Mouse (Mus musculus): ENCODE data around the gene Meis3. TPM values are rescaled to one million over a fixed set of nuclear protein-coding genes. Genes with fewer than 3 reads are reported as not detected.

Meis3 gene
- total and polyA plus RNA-seq, 3 experiments: 4.3 to 8.7 (median 4.6) TPM

- peak; percentile 96 to 97 for DNase-seq
- TF ChIP-seq EP300 (IDR thresholded peaks at IDR 0.05; ENCODE audit: insufficient read depth, low read depth, low read length) (0 out of 2 replicates have a peak, but pooled peaks have one; percentile 17), POLR2A (IDR thresholded peaks at IDR 0.05; ENCODE audit: insufficient read depth, low read depth, low read length) (peak; percentile 77), CTCF (IDR thresholded peaks at IDR 0.05) (peak; percentile 55)
- WGBS: under 1% methylated on average over 34 of the region's 34 CpGs
- H3K9ac ChIP-seq (ENCODE audit: low read depth, low read length): peak within 1 kb of the TSS; percentile 77
- peak within 1 kb of the TSS; percentile 57 for H3K4me3 ChIP-seq
- H3K36me3 ChIP-seq (ENCODE audit: control insufficient read depth, insufficient read depth, low read length): no peaks in the 10 kb centered on the region
- no peaks in the 10 kb centered on the region for H3K27me3 ChIP-seq (ENCODE audit: control insufficient read depth, insufficient read depth, low read length)
- H3K79me2 ChIP-seq (replicated peaks; ENCODE audit: control insufficient read depth, insufficient read depth, low read length): no peaks in the 10 kb centered on the region
- intact Hi-C loops (cut with DNase I): no loop called here
- H3K27ac ChIP-seq: peak within 1 kb of the TSS; percentile 89
- no peaks in the 10 kb centered on the region; the same call in 1 of the 2 replicates for H3K4me1 ChIP-seq (ENCODE audit: control insufficient read depth, insufficient read depth, low read length)
Observed at GRCm38 (mm10) chr7:16221582-16222272, 46.8 kb downstream of the Meis3 start, which contains the start of gene Dhx34. Gene Dhx34, minus strand, starts transcription at chr7:16222037.

- Histone ChIP-seq H3K9ac (ENCODE audit: low read depth, low read length) (no peak overlapping the region), H3K36me3 (ENCODE audit: control insufficient read depth, insufficient read depth, low read length) (peaks cover 5% of the 10 kb centered on the region; the same call in 1 of the 2 replicates), H3K27ac (peak overlapping the region; percentile 48; the same call in 1 of the 2 replicates), H3K4me1 (ENCODE audit: control insufficient read depth, insufficient read depth, low read length) (peaks cover 6% of the 10 kb centered on the region), H3K79me2 (replicated peaks; ENCODE audit: control insufficient read depth, insufficient read depth, low read length) (no peaks in the 10 kb centered on the region), H3K4me3 (no peak overlapping the region), H3K27me3 (ENCODE audit: control insufficient read depth, insufficient read depth, low read length) (no peaks in the 10 kb centered on the region)
- WGBS: 32% methylated on average over 5 of the region's 5 CpGs
- peak in 1 of 2 experiments; percentile 37 for DNase-seq
- intact Hi-C loops (cut with DNase I): no loop called here
- TF ChIP-seq EP300 (IDR thresholded peaks at IDR 0.05; ENCODE audit: insufficient read depth, low read depth, low read length) (no peak), CTCF (IDR thresholded peaks at IDR 0.05) (no peak), POLR2A (IDR thresholded peaks at IDR 0.05; ENCODE audit: insufficient read depth, low read depth, low read length) (no peak)
Observed at GRCm38 (mm10) chr7:16229869-16230268, 55.0 kb downstream of the Meis3 start.

Other genes with a start within 250 kb of the Meis3 start
- gene Nop53, start 229.0 kb upstream of the Meis3 start, total RNA-seq (2021): 100 to 1,000 TPM; 117 to 143 TPM
- gene Nop53, start 229.0 kb upstream of the Meis3 start, polyA plus RNA-seq (2012; rRNA removed): 56.3 and 60.0 TPM in 2 replicates
- gene Ehd2, start 207.5 kb upstream of the Meis3 start, total RNA-seq (2021): 10 to 100 TPM; 76.8 to 91.3 TPM
- gene Ehd2, start 207.5 kb upstream of the Meis3 start, polyA plus RNA-seq (2012; rRNA removed): 81.9 and 100 TPM in 2 replicates
- 1 to 10 TPM; 5.8 to 7.5 TPM for gene Bicra, start 127.2 kb upstream of the Meis3 start, total RNA-seq (2021)
- gene Bicra, start 127.2 kb upstream of the Meis3 start, polyA plus RNA-seq (2012; rRNA removed): 5.9 and 8.4 TPM in 2 replicates
- not detected for gene Zfp541, start 113.3 kb upstream of the Meis3 start, total RNA-seq (2021)
- gene Zfp541, start 113.3 kb upstream of the Meis3 start, polyA plus RNA-seq (2012; rRNA removed): 0.02 and 0.03 TPM in 2 replicates
- gene Napa, start 76.6 kb upstream of the Meis3 start, total RNA-seq (2021): 10 to 100 TPM; 74.0 to 95.3 TPM
- 147 and 165 TPM in 2 replicates for gene Napa, start 76.6 kb upstream of the Meis3 start, polyA plus RNA-seq (2012; rRNA removed)
- gene Kptn, start 55.2 kb upstream of the Meis3 start, total RNA-seq (2021): 10 to 100 TPM; 17.8 to 20.6 TPM
- 38.3 and 45.2 TPM in 2 replicates for gene Kptn, start 55.2 kb upstream of the Meis3 start, polyA plus RNA-seq (2012; rRNA removed)
- gene Slc8a2, start 45.3 kb upstream of the Meis3 start, total RNA-seq (2021): under 1 TPM; 0.50 to 0.84 TPM
- 0.61 and 0.96 TPM in 2 replicates for gene Slc8a2, start 45.3 kb upstream of the Meis3 start, polyA plus RNA-seq (2012; rRNA removed)
- 1 to 10 TPM; 6.1 to 8.9 TPM for gene Dhx34, start 46.9 kb downstream of the Meis3 start, total RNA-seq (2021)
- gene Dhx34, start 46.9 kb downstream of the Meis3 start, polyA plus RNA-seq (2012; rRNA removed): 13.2 and 15.8 TPM in 2 replicates
- gene C5ar2, start 69.1 kb downstream of the Meis3 start, total RNA-seq (2021): 1 to 10 TPM; 1.4 to 1.6 TPM
- gene C5ar2, start 69.1 kb downstream of the Meis3 start, polyA plus RNA-seq (2012; rRNA removed): 1.1 and 1.3 TPM in 2 replicates
- 1 to 10 TPM; 7.9 to 8.1 TPM for gene C5ar1, start 84.5 kb downstream of the Meis3 start, total RNA-seq (2021)
- 10.0 TPM in 2 replicates for gene C5ar1, start 84.5 kb downstream of the Meis3 start, polyA plus RNA-seq (2012; rRNA removed)
- gene Inafm1, start 98.5 kb downstream of the Meis3 start, total RNA-seq (2021): 10 to 100 TPM; 15.4 to 17.4 TPM
- gene Inafm1, start 98.5 kb downstream of the Meis3 start, polyA plus RNA-seq (2012; rRNA removed): 12.8 and 16.3 TPM in 2 replicates
- 10 to 100 TPM; 33.1 to 46.7 TPM for gene Ccdc9, start 111.7 kb downstream of the Meis3 start, total RNA-seq (2021)
- 21.8 and 22.1 TPM in 2 replicates for gene Ccdc9, start 111.7 kb downstream of the Meis3 start, polyA plus RNA-seq (2012; rRNA removed)
- 1 to 10 TPM; 2.1 to 3.2 TPM for gene Bbc3, start 133.3 kb downstream of the Meis3 start, total RNA-seq (2021)
- gene Bbc3, start 133.3 kb downstream of the Meis3 start, polyA plus RNA-seq (2012; rRNA removed): 2.4 and 3.3 TPM in 2 replicates
- gene Sae1, start 212.7 kb downstream of the Meis3 start, total RNA-seq (2021): 10 to 100 TPM; 33.0 to 36.1 TPM
- gene Sae1, start 212.7 kb downstream of the Meis3 start, polyA plus RNA-seq (2012; rRNA removed): 23.4 and 45.3 TPM in 2 replicates
- gene Zc3h4, start 225.8 kb downstream of the Meis3 start, total RNA-seq (2021): 10 to 100 TPM; 27.7 to 32.4 TPM
- gene Zc3h4, start 225.8 kb downstream of the Meis3 start, polyA plus RNA-seq (2012; rRNA removed): 17.7 and 17.8 TPM in 2 replicates

All from heart, adult 2 months (tissue).